Mouse (Mus musculus): ENCODE data around the gene Tlx3. TPM values are rescaled to one million over a fixed set of nuclear protein-coding genes. Genes with fewer than 3 reads are reported as not detected.

Tlx3 gene
- polyA plus RNA-seq, 1 experiment from 2014 or later: 5.0 TPM

DNA sequence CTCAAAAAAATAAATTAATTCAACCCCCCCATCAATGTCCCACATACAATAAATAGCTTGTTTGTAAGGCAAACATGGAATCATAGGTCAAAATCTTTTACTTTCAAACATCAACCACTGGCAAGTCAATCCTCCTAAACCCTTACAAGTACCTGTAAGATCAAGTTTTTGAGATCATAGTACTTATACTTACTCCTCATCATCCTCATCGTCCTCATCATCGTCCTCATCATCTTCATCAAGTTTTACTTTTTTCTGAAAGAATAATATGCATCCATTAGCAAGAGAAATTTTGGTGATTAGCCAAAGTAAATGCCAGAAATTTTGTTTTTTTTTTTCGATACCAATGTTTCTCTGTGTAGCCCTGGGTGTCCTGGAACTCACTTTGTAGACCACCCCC is 43.6 kb downstream of the Tlx3 start:
- Histone ChIP-seq H3K4me1 (peaks cover 11% of the 10 kb centered on the region; the same call in 1 of the 2 replicates), H3K9ac (replicated peaks) (no peak overlapping the region), H3K4me3 (no peak overlapping the region), H3K9me3 (no peaks in the 10 kb centered on the region), H3K36me3 (peaks cover 49% of the 10 kb centered on the region), H3K27ac (replicated peaks) (no peak overlapping the region), H3K27me3 (no peaks in the 10 kb centered on the region), H3K4me2 (replicated peaks) (no peak overlapping the region)
- WGBS: 92% methylated on average over 3 of the region's 3 CpGs
- ATAC-seq (ENCODE audit: low FRiP score, low read depth): no peak

DNA sequence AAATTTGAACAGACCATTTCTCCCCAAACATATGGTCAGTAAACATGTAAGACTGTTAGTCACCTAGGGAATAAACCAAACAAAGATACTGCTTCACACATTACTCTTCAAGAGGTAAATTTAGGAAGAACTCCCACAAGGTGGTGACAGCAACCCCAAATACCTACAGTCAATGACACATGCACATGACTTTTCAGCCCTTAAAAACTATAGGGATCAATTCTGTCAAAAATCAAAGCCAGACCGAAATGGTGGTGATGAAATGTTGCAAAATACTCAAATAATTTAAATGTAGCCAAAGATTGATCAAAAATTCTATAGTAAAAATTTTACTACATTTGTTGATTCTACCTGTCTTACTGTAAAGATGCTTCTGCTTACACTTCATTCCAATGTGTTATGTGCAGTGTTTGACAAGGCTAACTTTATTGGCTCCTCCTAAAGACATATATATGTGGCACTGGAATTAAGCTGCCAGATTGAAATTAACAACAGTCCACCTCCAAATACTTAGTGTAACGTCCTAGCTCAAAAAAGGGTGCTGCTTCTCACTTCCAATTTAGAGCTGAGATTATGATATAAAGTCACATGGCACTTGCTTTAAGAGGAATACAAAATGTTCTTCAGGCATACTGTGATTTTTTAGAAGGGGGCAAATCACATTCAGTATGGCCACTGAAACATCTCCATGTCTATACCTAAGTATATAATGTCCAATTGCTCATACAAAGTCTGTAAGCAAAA is 45.8 kb downstream of the Tlx3 start:
- no peaks in the 10 kb centered on the region for H3K9me3 ChIP-seq
- no peaks in the 10 kb centered on the region for H3K27me3 ChIP-seq
- no peak overlapping the region for H3K4me2 ChIP-seq (replicated peaks)
- H3K36me3 ChIP-seq: peaks cover 68% of the 10 kb centered on the region
- no peak overlapping the region for H3K27ac ChIP-seq (replicated peaks)
- WGBS: 81% methylated on average over 2 of the region's 2 CpGs
- no peak overlapping the region for H3K9ac ChIP-seq (replicated peaks)
- no peak for ATAC-seq (ENCODE audit: low FRiP score, low read depth)
- H3K4me1 ChIP-seq: peaks cover 11% of the 10 kb centered on the region; the same call in 1 of the 2 replicates
- no peak overlapping the region for H3K4me3 ChIP-seq

- Histone ChIP-seq H3K36me3 (peaks cover 76% of the 10 kb centered on the region), H3K4me1 (peaks cover 11% of the 10 kb centered on the region; the same call in 1 of the 2 replicates), H3K27ac (replicated peaks) (no peak overlapping the region), H3K9ac (replicated peaks) (no peak overlapping the region), H3K4me2 (replicated peaks) (no peak overlapping the region), H3K4me3 (no peak overlapping the region), H3K27me3 (no peaks in the 10 kb centered on the region), H3K9me3 (no peaks in the 10 kb centered on the region)
- no peak for ATAC-seq (ENCODE audit: low FRiP score, low read depth)
- WGBS: 90% methylated on average over 4 of the region's 4 CpGs
Measured at GRCm38 (mm10) chr11:33156436-33157015, 46.9 kb downstream of the Tlx3 start.

GRCm38 (mm10) chr11:33154459-33154858 is 48.9 kb downstream of the Tlx3 start:
- ATAC-seq (ENCODE audit: low FRiP score, low read depth): no peak
- Histone ChIP-seq H3K4me1 (no peaks in the 10 kb centered on the region), H3K36me3 (peaks cover 73% of the 10 kb centered on the region), H3K9me3 (no peaks in the 10 kb centered on the region), H3K27ac (replicated peaks) (no peak overlapping the region), H3K4me3 (no peak overlapping the region), H3K4me2 (replicated peaks) (no peak overlapping the region), H3K9ac (replicated peaks) (no peak overlapping the region), H3K27me3 (no peaks in the 10 kb centered on the region)
- WGBS: 91% methylated on average over 3 of the region's 3 CpGs

GRCm38 (mm10) chr11:33152997-33153396 is 50.4 kb downstream of the Tlx3 start:
- ATAC-seq (ENCODE audit: low FRiP score, low read depth): no peak
- Histone ChIP-seq H3K9ac (replicated peaks) (no peak overlapping the region), H3K36me3 (peaks cover 62% of the 10 kb centered on the region), H3K27ac (replicated peaks) (no peak overlapping the region), H3K4me3 (no peak overlapping the region), H3K4me1 (peaks cover 3% of the 10 kb centered on the region; the same call in 1 of the 2 replicates), H3K9me3 (no peaks in the 10 kb centered on the region), H3K27me3 (no peaks in the 10 kb centered on the region), H3K4me2 (replicated peaks) (no peak overlapping the region)
- 94% methylated on average over 1 of the region's 1 CpGs for WGBS

- Histone ChIP-seq H3K27ac (replicated peaks) (no peak overlapping the region), H3K27me3 (peaks cover 9% of the 10 kb centered on the region), H3K9ac (replicated peaks) (no peak overlapping the region), H3K9me3 (no peaks in the 10 kb centered on the region), H3K36me3 (peaks cover 54% of the 10 kb centered on the region), H3K4me3 (no peak overlapping the region), H3K4me2 (replicated peaks) (no peak overlapping the region), H3K4me1 (peaks cover 9% of the 10 kb centered on the region)
- 88% methylated on average over 4 of the region's 4 CpGs for WGBS
- no peak for ATAC-seq (ENCODE audit: low FRiP score, low read depth)
Measured at GRCm38 (mm10) chr11:33151780-33152145, 51.6 kb downstream of the Tlx3 start.

DNA sequence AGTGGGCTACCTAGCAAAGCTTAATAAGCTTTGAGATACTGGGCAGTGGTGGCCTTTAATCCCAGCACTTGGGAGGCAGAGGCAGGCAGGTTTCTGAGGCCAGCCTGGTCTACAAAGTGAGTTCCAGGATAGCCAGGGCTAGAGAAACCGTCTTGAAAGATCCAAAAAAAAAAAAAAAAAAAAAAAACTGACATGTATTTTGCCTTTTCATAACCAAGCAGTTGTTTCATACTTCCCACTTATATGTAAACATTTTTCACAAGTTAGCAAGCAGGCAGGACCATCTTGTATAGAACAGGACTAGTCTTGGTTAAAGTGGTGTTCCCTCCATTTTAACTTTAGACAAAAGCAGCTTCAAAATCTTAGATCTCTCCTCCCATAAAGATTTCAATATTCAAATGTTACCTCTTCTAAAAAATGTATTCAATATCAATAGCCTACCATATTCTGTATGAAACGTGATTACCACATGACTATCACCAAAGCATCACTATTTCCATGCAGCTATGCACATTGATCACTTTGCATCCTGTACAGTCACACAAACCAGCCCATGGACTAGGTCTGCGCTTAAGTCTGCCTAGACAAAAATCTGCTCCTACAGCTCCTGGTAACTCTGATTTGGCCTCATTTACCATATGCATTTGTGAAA is 52.1 kb downstream of the Tlx3 start:
- no peak overlapping the region for H3K4me3 ChIP-seq
- peaks cover 13% of the 10 kb centered on the region for H3K4me1 ChIP-seq
- no peaks in the 10 kb centered on the region for H3K9me3 ChIP-seq
- no peak overlapping the region for H3K27ac ChIP-seq (replicated peaks)
- 74% methylated on average over 3 of the region's 3 CpGs for WGBS
- H3K36me3 ChIP-seq: peaks cover 49% of the 10 kb centered on the region
- H3K9ac ChIP-seq (replicated peaks): no peak overlapping the region
- H3K27me3 ChIP-seq: peaks cover 14% of the 10 kb centered on the region
- no peak for ATAC-seq (ENCODE audit: low FRiP score, low read depth)
- H3K4me2 ChIP-seq (replicated peaks): no peak overlapping the region

Other genes with a start within 250 kb of the Tlx3 start
- gene Fgf18, start 56.2 kb downstream of the Tlx3 start, polyA plus RNA-seq (2016; fragmentation: Nextera tagmentation; extraction: Ambion mirVana): 3.0 and 3.6 TPM in 2 replicates
- gene Npm1, start 40.4 kb downstream of the Tlx3 start, polyA plus RNA-seq (2016; fragmentation: Nextera tagmentation; extraction: Ambion mirVana): 647 and 719 TPM in 2 replicates
- gene Gm12117, start 73.1 kb upstream of the Tlx3 start, polyA plus RNA-seq (2016; fragmentation: Nextera tagmentation; extraction: Ambion mirVana): 0.46 TPM in 1 of 2 replicates, not detected in the other